Mouse (Mus musculus) cerebellum, adult 11 months (tissue): ENCODE measurements around the gene Parva.

Experiments
- DNase-seq: peaks from one replicate; pipeline ENCODE4 v3.0.0; 2022

Parva gene

DNA sequence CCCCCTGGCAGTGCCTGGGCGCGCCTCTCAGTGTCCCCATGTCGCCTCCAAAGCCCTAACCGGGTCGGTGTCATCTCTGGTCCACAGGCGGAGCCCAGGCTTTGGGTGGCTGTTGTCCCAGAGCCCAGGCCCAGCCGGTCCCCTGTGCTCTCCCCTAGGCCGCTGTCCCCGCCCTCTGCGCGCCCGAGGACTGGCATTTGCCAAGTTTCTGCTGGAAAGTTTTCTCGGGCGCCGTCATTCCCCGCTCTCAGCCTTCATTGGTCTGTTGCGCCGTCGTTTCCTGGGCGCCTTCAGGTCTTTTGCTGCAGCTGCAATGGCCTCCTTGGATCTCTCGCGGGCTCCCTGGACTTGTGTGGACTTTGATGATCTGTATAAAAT is 842 bp downstream of the Parva start:
- DNase-seq = peak; percentile 70

DNA sequence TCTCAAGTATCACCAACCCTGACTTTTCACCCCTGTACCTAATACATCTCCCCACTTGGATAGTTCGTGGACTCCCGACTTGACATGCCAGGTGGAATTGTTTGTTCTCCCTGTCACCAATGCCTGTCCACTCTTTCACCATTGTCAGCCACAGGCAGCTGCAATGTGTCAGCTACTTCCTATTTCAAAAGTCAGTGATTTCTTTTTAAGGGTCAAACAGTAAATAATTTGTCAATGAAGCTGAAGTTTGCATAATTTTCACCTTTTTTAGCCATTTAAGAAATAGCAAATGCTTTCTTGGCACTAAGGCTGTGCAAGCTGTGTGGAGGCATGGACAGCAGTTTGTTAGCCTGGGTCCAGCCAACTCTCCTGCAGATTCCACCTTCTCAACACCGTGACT is 12.5 kb downstream of the Parva start:
- DNase-seq = no peak

DNA sequence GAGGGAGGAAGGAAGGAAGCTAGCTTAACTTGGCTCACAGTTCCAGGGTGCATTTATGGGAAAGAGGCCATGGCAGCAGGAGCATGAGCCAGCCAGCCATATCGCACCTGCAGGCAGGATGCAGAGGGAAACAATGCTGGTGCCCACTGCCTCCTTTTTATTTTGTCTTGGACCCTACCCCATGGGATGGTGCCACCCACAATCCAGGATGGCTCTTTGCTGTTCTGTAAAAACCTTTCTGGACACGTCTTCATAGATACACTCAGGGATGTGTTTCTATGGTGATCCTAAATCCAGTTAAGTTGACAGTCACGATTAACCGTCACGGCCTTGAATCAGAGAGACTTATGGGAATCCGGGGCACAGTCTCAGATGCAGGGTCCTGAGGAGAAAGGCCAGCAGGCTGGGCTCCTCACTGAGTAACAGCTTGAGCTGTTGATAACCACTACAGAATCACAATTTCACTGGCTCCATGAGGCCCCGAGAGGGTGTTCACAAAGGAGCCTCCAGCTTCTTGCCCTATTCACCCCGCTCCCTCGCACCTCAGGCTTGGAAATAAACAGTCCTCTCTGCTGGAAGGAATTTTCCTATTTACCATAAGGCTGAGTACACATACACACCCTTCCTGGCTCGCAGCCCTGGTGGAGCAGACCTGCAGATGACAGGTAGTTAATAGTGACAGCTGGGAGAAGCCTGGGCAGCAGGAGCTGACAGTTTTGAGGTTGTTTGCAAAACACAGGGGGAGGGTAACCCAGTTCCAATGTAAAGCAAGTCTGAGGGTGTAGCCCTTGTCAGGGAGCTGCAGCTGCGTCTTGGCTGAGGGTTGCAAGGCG is 17.1 kb downstream of the Parva start:
- DNase-seq = peak; percentile 69

DNA sequence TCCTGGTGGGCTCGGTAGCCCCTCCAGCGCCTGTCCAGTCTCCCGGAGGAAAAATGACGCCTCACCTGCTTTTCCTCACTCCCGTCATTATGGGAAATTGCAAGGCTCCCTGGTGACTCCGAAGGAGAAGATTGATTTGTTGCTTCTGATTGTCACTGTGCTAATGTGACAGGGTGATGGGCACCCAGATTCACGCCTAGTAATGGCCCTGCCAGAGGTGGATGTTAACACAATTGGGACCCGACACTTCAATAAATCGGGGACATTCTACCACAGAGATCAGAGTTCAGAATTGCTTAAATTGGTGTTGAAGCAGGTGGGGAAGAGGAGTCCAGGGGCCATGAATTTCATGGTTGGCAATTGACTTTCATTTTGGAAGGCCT is 17.7 kb downstream of the Parva start:
- no peak for DNase-seq

DNA sequence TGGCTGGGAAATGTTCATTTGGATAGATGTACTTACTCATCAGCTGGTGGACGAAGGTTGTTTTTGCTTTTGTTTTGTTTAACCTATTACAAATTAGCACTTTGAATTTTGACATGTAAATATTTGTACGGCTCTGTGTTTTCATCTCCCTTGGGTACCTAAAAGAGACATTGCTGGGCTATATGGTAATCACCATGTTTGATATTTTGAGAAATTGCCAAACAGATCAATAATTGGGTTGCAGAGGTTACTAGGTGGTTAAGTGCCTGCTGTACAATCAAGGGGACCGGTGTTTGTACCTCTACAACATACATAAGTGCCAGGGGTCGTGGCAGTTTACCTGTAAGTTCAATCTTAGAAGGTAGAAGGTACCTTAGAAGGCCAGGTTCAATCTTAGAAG is 19.2 kb downstream of the Parva start:
- no peak for DNase-seq

DNA sequence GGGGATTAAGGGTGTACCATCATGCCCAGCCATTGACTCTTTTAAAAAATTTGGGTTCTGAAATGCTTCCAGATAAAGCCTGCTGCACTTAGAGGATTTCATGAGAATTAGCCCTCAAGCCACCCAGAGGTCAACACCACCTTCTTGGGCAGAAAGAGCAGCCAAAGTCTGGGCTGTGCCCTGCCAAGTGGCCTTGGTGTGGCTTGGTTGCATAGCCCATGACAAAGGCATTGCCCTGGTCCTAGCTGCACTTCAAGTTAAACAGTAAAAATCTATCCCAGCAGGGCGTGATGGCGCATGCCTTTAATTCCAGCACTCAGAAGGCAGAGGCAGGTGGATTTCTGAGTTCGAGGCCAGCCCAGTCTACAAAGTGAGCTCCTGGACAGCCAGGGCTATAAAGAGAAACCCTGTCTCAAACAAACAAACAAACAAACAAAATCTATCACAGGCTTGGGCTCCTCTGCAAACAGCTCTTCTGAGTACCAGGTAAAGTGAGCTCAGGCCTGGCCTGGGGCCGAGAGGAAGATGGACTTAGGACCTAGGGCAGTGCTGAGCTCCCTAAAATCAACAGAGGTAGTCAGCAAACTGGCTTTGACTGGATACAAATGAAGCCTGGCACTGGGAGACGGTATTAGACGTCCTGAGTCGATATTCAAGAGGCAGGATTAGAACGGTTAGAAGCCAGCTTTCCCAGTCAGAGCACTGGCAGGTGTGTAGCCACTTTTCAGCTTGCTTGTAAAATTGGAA is 22.8 kb downstream of the Parva start:
- no peak for DNase-seq

DNA sequence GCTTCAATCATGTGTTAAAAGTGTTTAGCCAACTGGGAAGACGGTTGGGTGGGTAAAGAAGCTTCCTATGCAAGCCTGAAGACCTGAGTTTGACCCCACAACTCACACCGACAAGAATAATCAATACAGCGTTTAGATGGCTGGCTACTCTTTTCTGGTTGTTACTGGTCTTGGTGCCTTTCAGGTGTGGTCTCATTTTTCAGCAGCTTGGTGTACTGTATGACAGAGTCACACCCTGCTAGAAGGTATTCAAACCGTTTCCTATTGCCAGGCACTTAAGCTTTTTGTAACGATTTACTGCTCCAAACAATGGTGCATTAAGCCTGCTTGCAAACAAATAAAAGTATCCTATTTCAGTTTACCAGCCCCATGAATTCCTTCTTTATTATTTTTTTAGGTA is 25.2 kb downstream of the Parva start:
- DNase-seq = no peak

DNA sequence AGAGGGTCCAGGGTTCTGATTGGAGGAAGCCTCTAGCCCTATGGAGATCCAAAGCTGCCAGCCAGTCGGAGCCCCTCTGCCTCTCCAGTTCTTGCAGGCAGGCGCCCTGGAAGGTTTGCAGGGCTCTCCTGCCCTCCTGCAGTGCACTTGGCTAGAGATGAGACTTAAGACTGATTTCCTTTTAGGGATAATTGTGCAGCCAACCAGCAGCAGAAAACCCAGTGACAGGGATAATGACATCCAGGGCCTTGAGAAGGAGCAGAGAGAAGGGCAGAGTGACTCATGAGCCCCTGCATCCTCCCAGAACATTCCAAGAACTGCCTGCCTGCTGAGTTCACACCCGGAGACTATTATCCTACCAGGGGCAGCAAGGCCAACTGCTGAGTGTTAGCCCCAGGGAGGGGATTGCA is 26.5 kb downstream of the Parva start:
- DNase-seq = no peak

DNA sequence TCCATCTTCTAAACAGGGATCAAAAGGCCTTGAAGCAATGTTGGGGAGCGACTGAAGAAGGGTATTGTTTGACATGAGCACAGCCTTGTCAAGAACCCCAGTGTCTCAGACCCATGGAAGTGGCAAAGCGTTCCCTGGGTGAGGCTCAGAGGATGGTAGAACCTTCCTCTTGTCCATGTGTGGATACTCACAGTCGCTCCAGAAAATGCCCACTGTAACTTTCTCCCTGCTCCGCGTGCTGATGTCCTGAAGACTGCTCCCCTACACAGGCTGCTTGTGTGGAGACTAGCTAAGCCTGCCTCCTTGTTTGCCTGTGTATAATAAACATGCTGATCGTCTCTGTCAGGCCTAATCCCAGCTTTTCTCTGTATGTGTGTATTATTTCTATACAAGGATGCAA is 27.1 kb downstream of the Parva start:
- no peak for DNase-seq

DNA sequence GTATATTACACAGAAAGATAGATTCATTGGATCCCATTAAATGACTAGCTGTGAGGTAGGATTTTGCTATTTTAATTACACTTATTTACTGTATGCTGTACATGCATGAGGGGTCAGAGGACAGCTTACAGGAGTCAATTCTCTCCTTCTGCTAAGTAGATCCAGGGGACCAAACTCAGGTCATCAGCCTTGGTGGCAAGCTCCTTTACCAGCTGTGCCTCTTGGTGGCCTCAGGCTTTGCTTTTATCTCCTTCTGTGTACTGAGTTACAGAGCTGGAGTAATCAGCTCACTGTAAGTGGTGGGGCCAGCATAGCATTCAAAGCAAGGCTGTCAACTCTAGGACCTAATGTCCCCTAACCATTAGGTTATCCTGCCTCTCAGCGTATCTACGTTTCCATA is 27.6 kb downstream of the Parva start:
- DNase-seq = no peak

DNA sequence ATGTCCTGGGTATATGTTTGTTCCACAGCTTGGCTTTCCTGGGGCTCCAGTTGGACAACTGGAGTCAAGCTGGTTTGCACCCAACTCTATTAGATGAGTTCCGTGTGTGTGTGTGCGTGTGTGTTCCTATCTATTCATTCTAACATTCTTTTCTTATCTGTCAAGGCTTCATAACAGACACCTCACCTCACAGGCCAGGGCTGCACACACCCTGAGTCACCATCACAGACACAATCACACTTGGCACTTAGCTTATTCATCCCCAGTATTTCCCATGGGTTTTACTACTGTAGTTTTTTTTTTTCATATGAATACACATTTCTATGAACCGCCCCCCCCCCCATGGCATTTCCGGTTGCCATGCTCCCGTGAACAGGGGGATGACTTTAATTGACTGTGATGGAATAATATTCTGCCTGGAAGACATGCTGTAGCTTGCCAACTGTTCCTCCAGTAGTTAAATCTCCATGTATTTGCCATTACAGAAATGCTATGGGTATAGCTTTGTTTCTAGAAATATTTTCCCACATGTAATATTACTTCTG is 28.3 kb downstream of the Parva start:
- DNase-seq = no peak

DNA sequence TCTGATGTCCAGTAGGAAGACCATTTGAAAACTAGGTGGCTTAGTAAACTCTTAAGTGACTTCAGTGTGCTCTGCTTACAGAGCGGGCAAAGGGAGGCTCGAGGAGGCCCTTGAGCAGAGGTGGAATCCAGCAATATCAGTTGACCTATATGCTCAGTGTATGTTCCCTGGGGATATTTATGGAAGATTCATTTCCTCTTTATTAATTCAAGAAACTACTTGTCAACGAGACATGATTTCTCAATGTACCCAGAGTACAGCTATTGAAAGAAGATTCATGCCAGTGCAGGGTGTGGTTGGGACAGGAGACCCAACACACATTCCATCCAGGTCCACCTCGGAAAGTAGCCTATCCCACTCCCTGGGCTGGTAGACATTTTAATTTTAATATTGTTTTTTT is 30.1 kb downstream of the Parva start:
- DNase-seq = no peak

DNA sequence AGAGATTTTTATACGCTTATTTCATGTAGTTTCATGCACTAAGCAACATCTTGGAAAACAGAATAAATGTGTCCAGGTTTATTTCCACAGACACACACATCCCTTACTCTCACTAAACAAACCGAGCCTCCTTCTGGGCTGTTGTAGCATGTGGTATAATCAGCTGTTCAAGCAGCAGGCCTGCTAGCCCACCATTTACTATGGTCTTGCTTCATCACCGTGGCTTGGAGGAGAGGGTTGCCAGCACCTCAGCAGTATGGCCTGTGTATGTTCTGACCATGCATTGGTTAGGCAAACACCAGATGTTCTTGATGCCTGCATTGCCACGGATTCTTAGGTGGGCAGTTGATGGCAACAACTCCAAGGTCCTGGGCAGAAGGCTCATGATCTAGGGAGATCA is 30.6 kb downstream of the Parva start:
- DNase-seq = no peak

DNA sequence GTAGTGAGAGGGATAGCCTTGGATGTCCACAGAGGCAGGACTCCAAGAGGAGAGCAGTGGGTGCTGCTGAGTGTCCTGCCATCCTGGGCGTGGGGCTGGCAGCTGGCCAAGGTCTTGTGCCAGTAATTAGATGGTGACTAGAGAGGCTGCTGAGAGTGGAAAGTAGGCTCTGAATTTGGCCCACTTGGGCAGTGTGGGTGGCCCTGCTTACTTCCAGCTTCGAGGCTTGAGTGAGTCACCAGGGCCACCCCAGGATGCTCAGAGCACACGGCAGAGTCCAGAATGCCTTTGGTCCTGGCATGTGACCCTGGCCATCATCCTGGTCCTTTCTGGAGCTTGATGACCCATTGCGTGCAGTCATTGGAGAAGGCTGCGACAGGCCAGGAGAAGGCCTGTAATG is 31.1 kb downstream of the Parva start:
- peak; percentile 64 for DNase-seq

DNA sequence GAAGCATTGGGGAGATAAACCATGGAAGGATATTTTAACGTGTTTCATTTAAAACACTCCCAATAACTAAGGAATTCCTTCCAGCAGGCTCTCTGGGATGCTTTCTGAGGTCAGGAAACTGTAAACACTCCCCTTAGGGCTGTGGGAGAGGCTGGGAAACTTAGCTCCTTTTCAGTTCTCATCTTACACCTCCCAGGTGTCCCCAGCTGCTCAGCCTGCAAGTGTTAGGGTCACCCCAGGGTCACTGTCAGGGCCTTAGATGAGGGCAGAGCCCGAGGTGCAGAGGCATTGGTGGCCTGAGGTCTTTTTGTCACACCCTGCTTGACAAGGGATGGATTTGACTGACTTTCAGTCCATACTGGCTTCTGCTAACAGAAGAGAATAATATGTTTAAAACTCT is 35.8 kb downstream of the Parva start:
- DNase-seq = no peak

DNA sequence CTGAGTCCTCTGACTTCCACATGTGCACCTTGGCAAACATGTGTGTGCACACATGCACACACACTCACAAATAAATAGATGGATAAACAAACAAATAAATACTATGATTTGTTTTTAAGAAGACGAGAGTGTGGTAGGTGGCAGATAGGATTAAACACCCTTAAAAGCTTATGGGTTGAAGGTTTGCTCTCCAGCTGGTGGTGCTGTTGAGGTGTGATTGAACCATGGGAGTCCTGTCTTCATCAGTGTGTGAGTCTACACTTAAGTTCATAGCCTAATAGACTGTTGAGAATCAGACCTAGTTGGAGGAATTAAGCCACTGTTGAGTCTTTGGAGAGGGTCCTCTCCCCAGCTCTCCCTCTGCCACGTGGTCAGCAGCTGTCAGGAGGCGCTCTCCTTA is 38.6 kb downstream of the Parva start:
- no peak for DNase-seq

DNA sequence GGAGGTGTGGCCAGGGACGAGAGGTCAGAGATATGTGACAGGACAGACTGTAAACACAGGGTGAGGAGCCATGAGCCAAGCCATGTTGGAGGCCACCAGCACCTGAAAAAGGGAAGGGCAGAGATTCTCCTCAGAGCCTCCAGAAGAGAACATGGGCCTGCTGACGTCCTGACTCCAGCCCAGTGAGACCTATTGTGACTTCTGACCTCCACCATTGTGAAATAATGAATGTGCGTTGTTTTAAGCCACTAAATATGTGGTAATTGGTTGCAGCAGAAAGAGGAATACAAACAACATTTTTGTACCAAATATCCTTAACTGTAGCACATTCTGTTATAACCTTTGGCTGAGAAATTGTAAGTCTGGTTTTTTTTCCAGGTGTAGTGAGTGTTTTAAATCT is 39.5 kb downstream of the Parva start:
- DNase-seq = no peak

DNA sequence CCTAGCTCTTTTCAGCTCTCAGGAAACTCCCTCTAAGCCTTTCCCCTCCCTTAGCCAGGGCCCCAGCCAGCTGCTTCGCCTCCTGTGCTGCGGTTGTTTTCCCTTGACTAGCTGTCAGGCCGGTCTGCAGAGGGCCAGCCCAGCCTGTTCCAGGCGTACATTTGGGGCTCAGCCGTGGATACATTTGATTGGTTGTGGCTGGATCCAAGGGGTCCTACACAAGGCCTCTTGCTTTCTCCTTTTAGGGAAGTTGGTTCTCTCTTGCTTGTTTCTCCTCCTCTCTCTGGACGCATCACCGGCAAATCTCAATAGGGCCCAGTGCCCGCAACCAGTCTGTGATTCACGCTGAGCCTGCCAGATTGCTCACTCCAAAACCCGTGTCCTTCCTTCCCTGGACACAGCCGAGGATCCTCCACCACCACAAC is 40.4 kb downstream of the Parva start:
- peak; percentile 31 for DNase-seq

DNA sequence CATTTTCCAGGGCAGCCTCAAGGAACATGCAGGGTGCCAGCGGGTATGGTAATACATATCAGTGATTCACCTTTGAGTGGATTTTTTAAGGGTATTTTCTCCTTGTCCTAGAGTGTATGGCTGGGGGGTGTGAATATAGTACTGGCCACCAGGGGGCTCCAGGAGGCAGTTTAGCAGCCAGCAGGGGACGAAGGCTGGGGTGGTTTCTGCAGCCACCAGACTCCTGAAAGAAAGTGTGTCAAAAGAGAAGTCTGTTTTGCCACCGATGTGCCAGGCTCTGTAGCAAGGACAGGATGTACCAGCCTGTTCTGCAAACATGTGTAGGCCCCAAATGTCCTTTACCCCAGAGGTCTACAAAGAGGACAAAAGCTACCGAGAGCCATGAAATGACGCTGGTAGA is 42.5 kb downstream of the Parva start:
- DNase-seq = peak; percentile 66

DNA sequence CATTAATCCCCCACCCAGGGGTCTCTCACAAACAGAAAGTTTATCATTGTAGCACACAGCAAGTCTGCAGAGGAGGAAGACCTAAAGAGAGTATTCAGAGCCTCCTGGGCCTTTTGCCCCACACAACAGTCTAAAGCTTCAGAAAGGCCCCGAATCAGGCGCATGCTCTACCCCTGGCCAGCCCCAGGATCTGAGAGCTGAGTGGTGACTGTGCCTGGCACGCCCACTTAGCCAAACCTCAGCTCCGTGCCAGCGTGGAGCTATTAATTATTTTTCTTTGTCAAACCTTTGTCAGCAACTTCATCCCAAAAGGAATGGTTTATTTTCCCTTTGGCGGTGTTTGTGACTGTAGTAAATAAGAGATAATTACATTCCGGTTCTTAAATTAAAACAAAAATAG is 44.0 kb downstream of the Parva start:
- DNase-seq = no peak

DNA sequence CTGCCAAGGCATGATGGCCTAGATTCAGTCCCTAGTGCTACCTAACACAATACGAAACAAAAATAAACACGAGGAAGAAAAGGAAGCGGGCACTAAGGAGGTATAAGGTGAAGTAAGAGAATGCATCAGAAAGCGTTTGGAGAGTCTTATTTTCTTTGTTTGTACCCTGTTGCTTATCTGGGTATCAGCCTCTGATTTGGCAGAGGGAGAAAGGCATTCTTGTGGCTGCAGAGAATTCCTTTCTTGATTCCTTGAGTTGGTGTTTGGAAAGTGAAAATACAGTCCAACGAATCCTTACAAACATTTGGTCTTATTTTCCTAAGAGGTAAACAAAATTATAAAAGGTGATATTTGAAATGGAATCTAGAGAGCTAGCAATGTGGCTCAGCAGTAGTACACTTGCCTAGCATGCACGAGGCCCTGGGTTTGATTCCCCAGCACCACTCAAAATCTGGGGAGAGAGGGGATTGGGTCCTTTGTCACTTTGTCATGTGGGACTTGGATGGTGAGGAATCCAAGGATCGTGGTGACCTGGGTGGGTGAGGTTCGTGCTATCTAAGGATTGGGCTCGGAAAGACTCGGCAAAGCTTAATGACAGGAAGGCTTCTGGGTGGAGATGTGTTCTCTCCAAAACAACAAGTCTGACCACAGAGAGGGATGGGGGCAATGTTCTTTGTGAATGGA is 44.9 kb downstream of the Parva start:
- DNase-seq = no peak

DNA sequence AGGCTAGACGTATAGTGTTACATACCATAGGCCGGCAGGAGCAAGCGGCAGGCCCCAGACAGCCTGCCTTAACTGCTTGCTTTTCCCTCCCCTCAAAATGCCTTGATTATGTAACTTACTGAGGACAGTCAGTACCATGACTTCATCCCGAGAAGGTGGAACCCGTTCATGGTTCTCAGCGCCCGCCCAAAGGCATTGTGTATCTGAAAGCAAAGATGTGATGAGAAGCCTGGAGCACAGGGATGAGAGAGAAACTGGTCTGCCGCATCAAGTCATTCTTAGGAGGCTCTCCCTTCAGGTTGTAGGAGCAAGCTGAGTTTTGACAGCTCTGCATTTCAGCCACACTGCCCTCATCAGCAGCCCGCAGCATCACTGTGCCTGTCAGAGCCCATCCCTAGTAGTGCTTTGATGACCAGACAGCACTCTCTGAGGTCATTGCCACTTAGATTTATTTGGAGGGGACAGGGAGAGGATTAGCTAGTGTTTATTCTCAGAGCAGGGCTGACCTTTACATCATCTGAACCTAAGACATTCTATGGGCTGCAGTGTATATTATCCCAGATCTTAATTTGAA is 45.5 kb downstream of the Parva start:
- DNase-seq = no peak
